Mouse (Mus musculus) small intestine, adult 2 months (tissue): Measurements from ENCODE around the gene Rnpep.

ENCODE experiments used
- CTCF ChIP-seq: fragments of 200-500 bp; IDR thresholded peaks from 2 replicates; pipeline ENCODE4 v1.5.1; 2012; ENCODE audit warnings: low read depth, mild to moderate bottlenecking, control low read depth, inconsistent platforms, low read length, moderate library complexity, mixed read lengths; ENCODE audit not compliant: insufficient replicate concordance, insufficient read length; ENCODE audit errors: extremely low read depth
- POLR2A ChIP-seq: fragments of 200-500 bp; IDR thresholded peaks from 2 replicates; pipeline ENCODE4 v1.6.1; 2012; ENCODE audit warnings: low read depth, mild to moderate bottlenecking, control low read depth, inconsistent platforms, low read length, moderate library complexity

DNA sequence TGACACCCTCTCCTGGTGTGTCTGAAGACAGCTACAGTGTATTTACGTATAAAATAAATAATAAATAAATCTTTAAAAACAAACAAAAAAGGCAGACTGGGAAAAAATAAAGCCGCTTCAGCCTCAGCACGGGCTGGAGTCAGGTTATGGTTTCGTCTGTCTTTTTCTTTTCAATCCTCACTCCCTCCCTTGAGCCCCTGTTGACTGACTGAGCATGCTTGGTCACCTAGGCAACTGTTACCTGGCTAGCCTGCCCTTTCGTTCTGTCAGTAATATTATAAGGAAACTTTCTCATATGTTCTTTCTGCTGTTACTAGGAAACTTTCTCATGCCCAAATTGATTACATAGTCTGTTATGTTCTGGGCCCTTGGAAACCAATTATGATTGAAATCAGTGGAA is 7.0 kb upstream of the Rnpep start:
- TF ChIP-seq POLR2A = no peak
- no peak for TF ChIP-seq CTCF
